Mouse (Mus musculus) ovary, postnatal 14 days (tissue): ENCODE data around the gene Sfxn2.

Experiments
- DNase-seq: peaks from one replicate; pipeline ENCODE4 v3.0.0; 2022; ENCODE audit warnings: low spot score

Gene Sfxn2

DNA sequence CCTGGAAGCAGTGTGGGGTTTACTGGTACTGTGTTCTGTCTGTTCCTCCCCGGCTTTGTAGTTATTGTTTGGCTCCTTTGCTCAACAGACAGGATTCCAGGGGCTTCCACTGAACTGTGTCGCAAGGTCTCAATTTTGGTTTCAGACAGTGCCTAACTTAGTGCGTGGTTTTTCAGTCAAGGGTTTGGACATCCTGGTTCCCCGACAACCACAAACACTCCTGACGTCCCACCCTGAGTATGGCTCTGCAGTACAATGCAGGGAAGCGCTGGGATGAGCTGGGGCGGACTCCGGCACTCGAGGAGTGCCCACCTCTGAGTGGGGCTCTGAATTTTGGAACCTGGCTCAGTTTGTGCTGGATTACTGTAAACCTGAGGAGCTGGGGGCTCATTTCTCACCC lies 56.6 kb downstream of the Sfxn2 start:
- DNase-seq: no peak

DNA sequence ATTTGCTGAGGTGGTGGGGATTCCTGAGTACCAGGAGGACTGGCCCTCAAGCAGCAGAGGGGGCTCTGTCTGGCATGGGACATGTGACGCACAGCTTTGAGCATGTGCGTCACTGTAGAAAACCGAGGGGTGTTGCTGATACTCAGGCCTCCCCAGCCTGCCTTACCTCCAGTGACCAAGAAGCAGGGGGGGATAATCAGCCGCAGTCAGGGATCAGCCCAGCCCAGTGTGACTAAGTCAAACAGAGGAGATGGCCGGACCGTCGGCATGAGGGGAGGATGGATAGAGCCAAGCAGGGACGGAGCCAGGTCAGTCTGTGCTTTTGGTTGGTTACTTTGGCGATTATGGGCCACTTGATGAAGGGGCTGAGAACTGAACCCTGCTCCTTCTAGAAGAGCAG lies 58.5 kb downstream of the Sfxn2 start:
- DNase-seq: no peak

DNA sequence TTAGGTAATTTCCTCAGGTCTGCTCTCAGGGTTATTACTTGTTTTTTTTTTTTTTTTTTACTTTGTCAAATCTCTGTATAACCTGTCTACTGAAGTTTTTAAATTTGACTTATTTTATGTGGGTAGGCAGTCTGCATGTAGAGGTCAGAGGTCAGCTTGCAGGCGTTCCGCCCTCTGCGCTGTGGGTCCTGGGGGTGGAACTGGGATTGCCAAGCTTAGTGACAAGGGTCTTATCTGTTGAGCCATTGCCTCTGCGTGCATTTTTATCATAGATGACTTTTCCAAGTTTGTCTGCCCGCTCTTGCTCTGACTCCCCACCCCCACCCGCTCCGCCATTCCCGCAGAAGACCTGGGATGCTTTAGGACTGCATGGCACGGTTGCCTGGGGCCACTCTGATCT lies 62.6 kb downstream of the Sfxn2 start:
- no peak for DNase-seq

DNA sequence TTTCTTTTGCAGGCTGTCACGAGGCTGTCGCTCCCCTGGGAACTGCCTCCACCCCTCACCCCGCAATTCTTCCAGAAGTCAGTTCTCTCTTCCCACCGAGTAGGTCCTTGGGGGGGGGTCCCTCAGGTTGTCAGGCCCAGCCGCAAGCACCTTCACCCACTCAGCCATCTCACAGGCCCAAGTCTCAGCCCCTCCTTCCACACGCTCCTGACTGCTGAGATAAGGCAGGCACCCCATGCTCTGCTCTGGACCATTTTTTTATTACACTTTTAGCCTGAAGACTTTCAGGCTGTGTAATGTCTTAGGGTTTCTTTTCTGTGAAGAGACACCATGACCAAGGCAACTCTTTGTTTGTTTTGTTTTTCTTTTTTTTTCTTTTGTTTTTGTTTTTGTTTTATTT lies 64.4 kb downstream of the Sfxn2 start:
- DNase-seq: no peak

DNA sequence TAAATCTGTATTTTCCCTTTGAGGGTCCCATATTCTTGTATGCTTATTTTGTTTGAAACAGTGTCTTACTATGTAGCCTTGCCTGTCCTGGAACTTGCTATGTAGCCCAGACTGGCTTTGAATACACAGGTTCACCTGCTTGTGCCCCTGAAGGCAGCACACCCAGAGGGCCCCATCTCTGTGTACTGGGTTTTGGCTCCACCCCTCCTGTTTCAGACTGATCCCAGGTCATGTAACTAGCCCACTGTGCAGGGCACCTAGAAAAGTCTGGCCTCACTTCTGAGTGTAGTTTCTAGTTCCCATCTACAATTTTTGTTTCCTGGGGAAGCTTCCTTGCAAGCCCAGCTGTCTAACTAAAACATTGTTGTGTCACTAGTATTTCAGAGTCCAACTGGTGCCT lies 65.9 kb downstream of the Sfxn2 start:
- DNase-seq: no peak

DNA sequence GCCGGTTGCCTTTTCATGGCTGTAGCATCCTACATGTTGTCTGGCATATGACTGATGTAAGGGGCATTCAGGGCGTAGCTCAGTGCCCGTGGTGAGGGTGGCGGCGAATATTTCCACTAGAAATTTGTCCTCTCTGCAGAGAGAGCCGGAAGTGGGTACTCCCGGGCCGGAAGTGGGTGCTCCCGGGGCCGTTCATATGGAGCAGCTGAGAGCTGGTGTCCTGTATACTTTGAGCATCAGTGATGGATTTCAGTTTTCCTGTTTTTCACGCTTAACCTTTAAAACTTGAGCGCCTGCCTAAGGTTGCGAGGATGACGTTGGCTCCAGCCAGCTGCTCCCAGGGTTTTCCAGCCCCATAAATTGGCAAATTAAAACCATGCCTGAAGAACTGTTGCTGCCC lies 66.3 kb downstream of the Sfxn2 start:
- no peak for DNase-seq

DNA sequence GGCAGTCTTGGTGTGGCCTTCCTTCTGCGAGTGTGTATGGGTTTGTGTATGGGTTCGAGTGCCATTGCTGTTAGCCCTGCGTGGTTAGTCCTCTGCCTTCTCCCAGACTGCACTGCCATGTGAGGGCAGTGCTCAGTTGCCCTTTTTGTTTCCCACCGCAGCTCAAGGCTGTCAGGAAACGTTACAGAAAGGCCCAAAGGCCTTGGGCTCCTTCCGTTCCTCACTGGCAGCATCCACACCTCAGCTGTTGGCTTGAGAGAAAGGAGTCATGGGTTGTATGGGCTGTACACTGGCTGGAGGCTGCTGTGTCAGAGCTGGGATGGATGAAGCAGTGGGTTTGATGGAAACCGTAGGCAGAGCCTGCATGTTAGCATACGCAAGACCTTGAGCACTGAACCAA lies 67.6 kb downstream of the Sfxn2 start:
- no peak for DNase-seq

DNA sequence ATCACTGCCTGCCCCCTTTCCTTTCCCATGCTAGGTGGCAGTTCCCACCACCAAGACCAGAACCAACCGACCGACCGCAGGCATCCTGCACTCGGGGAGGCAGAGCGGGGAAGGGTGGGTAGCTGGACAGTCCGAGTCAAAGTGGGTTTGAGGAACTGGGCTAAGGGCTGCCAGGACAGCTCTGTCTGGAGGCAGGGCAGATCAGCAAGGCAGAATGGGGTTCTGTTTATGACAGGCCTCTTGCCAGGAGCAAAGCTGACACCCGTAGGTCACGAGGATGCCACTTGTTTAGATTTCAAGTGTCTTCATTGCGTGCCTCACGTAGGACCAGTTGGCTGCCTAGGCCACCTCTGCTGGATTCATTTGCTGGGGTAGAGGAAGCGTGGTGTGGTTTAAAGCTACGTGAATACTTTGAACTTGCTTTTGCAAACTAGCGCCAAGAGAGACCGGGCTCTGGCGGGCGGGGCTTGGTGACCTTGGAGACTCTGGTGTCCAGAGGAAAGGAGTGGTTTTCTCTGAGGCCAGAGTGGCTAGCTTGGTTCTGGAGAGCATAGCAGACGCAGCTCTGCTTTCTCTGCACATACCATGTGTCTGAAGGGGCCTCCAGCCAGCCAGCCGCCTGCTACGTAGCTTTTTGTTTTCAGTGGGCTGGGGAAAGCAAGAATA lies 68.4 kb downstream of the Sfxn2 start:
- DNase-seq: peak; percentile 47

DNA sequence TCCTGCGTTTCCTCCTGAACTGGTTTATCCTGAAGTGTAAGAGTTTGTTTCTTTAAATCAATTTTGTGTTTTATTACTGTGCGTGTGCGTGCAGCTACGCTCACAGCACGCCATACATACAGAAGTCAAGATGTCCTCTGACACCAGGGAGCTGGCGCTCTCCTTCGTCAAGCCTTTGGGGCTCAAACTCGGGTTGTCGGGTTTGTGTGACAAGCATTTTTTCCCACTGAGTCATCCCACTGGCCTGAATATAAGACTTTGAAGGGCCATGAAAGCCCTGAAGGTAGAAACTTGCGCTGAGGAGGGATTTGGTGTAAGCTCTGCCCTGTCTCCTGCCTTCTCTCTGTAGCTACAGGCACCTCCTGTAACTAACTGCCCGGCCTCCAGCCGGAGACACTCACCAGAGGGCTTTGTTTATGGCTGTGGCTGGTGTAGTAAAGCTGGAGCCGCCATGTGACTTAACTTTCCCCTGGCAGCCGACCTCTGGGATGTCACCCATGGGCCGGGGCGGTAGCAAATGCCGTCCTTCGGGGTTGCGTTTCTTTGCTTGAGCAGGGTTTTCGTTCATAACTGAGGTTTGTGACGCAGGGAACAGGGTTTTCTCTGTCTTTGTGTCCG lies 69.1 kb downstream of the Sfxn2 start:
- DNase-seq: no peak

DNA sequence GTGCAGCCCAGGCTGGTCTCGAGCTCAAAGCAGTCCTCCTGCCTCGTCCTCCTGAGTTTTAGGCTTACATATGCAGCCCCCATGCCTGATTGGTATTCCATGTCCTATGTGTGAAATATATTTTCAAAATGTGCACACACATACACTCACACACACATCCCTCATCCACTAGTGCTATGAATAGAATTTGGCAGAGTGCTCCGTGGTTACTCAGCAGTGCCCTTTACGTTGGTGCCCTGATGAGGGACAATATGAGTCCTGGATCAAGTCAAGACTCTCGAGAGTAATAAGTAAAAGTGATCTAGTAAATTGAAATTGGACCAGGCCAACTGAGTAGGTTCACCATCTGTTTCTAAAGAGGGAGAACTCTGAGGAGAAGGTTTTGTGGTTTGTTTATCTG lies 70.1 kb downstream of the Sfxn2 start:
- DNase-seq: no peak

DNA sequence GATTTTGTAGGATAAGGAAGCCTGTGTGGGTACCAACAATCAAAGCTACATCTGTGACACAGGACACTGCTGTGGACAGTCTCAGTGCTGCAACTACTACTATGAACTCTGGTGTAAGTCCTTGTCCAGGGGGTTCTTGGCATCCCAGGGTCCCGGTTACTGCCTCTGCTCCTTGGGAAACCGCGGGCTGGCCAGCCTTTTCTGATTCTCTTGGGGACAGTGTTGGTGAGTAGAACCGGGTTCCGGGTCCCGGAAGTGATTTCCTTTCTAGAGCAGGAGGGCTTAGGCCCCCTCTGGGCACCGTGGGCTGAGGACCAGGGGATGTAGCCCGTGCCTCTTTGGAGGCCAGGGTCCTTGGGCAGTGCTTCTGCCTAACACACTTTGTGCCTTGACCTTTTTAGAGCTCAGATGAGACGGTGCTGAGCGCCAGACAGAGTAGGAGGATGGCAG lies 71.2 kb downstream of the Sfxn2 start:
- DNase-seq: no peak

DNA sequence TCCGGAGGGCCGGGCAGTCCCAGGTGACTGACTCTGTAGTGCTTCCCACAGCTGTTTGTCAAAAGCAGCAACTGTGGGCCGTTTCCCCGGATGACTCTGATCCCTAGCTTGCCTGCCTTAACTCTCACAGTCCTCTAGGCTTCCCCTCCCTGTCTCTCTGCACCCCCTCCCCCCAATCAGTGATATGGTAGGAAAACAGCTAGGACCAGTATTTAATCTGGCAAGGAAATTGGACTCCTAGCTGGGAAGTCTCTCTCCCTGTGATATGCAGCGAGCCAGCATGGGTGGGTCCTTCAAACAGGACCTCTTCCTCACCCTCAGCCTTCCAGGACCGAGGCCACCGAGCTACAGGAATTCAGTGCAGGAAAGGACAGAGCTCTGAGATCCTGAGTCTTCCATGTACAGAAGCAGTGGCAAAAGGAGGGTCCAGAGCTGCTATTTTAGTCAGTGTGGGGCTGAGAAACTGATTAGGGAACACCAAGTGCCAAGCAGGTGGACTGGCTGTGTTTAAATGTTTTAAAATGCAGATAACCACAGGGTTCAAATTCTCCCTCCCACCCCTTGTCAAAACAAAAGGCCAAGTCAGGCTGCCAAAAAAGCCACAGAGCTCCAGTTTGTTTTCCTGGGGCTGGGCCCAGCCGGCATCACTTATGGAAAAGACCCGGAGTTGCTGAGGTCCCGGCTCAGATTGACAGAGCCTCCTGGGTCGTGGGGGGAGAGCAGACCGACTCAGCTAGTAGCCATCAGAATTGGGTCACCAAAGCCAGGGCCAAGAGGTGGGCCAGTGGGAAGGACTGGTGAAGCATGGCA lies 71.8 kb downstream of the Sfxn2 start:
- peak; percentile 36 for DNase-seq

DNA sequence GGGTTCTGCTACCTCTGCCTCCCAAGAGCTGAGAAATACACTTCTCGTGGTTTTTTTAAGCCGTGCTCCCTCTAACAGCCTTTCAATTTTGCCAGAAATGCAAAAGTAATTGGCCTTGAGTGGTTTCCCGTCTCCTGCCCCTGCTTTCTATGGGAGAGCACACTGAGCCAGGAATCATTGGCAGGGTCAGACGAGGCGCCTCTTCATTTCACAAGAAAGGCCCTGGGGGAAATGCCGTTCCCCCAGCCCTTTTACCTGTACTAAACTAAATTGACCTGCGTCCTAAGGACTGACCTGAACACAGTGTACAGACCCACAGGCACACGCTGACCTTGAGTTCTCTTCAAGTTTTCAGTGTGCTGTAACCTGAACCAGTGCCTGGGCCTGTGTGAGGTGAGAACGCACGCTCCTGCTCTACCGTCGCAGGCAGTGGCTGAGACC lies 72.9 kb downstream of the Sfxn2 start:
- no peak for DNase-seq

DNA sequence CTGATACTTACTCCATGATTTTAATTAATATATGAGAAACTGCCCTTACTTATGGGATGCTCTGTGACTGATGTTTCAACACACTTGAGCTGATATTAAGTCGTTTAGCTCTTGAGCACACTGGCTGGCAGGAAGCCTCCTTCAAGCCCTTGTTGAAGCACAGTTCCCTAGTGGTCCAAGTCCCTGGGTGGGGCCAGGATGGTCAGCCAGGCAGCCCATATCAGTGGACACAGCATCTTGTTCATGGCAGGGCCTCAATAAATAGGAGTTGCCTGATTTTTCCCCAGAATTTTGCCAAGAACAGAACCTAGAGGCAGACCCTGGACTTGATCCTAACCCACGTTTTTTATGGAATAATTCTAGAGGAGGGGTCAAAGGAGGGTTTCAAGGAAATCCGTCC lies 74.1 kb downstream of the Sfxn2 start:
- no peak for DNase-seq
